Mouse (Mus musculus): Measurements from ENCODE around the gene Frmd8.

DNA sequence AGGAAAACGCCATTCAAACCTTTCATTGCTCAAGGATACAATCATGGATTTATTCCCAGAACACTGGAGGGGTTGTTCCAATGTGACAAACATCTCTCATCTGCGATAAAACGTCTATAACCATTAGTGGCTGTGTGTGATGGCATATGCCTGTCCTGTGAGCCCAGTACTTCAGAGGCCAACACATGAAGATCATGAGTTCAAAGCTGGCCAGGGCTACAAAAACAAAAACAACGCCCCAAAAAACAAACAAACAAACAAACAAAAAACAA lies 48.4 kb downstream of the Frmd8 start:
- TF ChIP-seq POLR2A (IDR thresholded peaks at IDR 0.05; ENCODE audit: low read depth, low read length) (no peak), CTCF (conservative IDR thresholded peaks at IDR 0.05; ENCODE audit: insufficient read depth, insufficient read length, low read depth, low read length) (no peak)

Data from kidney, adult 2 months (tissue).